Mouse (Mus musculus) forelimb bud, embryonic 11.5 days (tissue): ENCODE data around the gene Meis2.

Experiments
- DNase-seq: peaks from one replicate; pipeline ENCODE4 v3.0.0-alpha.2; 2012; ENCODE audit warnings: low read depth, low spot score

Gene Meis2

DNA sequence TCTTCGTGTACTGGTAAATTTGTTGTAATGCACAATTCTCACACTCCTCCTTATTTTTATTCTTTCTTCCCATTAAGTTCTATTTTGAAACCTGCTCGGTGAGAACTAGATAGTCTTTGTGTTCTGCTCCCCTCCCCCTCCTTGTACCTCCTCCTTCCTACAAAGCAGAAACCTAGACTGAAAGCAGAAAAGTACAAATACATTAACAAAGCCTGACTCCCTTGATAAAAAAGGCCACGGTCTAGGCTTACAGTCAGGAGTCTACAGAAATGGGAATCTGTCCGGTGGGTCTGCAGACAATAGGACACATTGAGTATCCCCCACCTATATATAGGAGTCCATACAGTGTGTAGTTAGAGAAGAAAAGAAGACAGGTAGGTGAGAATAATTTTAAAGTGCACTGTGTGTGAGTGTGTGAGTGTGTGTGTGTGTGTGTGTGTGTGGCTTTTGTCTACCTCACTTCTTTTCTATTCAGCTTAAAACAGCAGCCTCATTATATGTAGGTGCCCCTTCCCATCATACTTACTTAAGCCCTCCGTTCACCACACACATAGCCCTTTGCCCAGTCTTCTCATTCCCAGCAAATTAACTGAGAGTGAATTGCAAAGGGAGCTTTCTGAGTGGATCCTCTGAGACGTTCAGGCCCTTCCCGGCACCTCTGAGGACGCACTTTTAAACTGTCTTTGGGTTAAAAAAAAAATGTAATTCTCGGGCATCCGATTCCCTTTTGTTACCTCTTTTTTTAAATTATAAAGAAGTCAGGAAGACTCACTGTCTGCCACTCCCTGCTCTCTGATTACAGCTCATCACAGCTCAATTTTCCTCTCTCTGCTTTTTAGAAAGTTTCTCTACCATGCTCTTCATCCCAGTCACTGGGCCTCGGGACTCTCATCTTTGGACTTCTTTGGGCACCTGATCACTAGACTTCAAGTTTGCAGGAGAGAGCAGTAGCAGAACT, 208.2 kb downstream of the Meis2 start:
- DNase-seq, result no peak

DNA sequence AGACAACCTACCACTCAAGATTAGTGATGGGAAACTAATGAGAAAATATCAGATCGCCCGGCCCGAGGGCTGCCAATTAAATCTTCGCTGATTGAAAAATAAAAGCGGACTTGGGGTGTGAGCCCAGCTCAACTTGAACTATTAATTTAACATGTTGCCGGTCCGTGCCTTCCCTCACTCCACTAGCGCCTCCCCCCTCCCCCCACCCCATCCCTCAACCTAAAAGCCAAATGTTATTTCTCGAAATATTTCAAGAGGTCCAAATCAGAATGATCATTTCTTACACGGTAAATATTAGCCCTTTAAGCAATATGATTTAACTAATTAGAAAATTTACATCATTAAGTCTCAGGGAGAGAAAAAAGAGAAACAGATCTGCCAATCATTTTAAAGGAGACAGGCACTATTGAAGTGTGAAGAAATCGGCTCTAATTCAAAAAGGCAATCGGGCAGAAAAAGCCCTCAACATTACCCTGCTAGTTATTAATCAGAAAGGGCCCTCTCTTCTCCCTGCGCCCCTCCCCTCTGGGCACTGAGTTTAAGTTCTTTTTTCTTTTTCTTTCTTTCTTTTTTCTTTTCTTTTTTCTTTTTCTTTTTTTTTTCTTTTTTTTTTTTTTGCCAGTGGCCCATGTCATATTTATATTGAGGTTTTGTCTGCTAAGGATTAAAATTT, 209.1 kb downstream of the Meis2 start:
- no peak for DNase-seq

DNA sequence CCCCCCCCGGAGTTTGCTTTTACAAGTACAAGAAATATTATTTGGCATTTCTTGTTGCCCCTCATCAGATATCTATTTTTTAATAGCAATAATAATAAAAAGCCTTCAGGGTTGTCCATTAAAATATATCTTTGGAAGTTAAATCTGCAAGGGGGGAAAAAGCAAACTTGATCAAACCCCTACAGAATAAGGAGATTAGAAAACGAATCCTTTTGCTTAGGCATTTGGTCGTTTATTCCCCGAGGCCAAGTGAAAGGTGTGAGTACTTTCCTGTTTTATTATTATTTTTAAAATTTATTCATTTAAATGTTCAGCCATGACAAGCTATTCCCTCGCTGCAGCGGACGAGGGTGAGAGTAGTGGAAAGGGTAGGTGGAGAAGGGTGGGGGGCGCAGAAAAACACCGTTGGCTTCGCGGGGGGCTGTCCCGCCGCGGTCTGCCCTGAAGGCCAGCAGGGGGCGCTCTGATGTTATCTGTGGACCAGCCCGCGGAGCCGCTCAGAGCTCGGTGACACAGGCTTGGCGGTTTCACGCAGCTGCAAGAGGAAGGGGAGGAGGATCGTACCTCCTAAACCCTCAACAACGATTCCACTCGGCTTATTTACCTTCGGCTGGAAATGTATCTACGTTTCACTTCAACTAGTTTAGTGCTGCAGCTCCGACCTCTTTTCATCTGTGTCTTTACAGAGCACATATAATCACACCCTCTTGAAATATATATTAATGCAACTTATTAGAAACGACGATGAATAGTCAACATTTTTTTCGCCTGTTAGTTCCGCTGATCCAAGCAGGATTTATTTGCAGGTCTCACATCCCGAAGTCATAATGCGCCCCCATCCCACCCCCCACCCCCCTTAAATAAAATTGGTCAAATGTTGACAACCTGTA, 209.9 kb downstream of the Meis2 start:
- peak; percentile 88 for DNase-seq

DNA sequence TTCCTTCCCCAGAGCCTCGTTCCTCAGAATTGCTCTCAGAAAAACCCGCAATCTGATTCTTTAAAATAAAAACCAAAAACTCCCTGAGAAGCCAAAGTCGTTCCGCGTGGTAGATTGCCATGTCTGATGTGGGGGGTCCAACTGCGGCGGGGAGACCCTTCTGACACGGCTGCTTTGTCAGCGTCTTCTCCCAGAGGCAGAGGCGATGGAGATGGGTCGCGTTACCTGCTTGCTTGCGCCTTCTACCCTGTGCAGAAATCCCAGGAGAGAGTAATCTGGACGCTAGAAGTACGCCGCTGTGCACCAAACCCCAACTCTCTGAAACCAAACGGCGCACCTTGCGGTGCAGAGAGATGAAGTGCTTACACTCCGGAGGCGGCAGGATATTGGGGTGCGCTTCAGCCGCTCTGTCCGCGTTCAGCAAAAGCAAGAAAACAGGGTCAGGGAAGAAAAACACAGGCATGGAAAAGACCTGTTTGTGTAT, 210.8 kb downstream of the Meis2 start:
- DNase-seq, result no peak

DNA sequence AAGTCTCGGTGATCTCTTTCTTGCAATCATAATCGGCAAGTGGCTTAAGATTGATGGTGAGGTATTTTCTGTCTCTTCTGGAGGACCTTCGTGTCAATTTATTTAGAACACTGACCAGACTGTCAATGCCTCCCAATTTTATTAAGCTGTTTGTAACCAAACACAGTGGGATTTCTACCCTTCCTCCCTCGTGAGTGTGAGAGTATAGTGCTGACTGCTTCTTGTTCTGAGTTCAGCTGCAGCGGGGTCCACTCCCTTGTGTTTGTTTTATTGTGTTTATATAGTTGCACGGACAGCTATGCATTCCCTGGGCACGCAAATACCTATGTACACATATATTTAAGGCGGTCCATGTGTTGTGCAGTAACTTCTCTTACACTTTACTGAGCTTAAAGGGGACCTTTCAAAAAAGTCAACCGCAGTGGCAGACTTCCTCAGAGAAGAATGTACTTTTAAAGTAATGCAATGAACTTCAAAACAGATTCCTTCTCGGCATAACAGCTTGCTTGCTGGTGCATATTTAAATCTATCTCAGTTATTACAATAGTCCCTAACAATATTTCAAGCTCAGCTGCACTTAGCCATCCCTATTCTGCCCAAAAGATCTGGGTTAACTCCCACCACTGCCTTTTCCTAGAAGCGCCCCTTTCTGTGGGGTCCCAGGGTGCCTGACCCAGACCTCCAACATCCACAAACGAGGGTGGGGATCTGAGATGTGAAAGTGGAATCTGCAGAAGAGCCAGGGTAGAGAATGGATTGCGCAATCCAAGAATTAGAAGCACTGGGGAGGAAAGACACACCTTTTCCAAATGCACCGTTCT, 211.4 kb downstream of the Meis2 start:
- no peak for DNase-seq

DNA sequence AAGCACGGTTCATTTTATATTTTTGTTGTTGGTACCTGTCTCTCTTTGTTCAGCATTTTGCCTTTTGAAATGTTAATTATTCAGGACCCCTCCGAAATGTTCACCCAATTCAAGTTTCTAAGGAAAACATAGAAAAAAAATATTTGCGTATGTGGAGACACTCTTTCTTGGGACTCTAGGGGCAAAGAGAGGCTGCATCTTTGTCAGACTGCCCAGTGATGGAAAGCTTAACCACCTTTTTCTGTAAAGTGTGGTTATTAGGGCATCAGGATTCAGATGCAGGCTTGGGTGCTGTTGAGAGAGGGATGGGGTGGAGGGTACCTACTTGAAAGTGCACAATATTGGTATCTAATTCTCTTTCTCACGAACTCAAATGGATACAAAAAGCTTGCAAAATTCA, 212.4 kb downstream of the Meis2 start:
- no peak for DNase-seq

DNA sequence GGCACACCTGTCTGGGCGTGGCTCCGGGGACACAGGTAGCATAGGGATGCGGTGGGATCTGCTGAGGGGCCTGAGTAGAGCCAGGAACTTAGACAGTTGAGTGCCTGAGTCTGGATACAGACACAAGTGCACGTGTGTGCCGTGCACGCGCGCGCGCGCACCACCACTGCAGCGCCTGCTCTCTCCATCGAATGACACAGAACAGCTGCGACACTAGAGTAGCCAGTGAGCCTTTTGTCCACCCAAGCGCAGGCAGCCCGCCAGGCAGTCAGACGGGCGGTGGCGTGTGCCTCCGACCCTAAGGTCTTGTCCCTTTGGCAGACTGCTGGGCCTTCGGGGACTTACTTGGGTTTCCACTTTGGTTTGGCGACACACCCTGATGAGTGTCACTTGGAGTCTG, 213.0 kb downstream of the Meis2 start:
- DNase-seq, result no peak

DNA sequence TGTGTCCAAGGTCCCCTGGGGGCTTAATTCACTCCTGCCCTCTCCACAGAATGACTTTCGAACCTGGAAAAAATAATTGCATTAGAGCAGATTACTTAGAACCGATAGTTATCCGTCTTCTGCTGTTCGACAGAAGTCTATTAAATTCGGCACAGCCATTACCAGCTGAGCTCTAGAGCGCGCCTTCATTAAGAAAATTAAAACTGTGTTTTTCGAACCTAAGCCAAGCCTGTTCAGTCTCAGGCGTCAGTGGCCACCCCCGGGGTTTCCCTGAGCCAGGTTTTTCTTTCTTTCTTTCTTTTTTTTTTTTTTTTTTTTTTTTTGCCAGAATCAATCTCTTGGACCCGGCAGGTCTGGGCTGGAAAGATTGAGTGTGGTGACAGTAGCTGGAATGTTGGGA, 213.5 kb downstream of the Meis2 start:
- DNase-seq, result no peak

DNA sequence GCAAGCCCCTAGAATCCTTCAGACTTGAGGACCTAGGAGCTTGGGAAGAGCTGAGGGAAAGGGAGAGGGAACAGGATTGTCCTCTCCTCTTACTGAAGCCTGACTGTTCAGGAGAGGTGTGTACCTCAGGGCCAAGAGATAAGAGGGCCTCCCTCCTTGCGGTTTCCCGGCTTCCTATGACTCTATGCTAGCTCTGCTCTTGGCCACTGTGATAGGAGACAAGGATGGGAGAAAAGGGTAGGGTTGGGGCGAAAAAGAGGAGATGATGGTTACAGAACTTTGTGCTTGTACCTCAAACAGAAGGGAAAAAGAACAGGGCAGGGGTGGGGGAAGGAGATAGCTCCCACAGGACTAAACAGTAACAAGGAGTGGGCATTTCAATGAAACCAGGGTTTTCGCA, 214.7 kb downstream of the Meis2 start:
- no peak for DNase-seq

DNA sequence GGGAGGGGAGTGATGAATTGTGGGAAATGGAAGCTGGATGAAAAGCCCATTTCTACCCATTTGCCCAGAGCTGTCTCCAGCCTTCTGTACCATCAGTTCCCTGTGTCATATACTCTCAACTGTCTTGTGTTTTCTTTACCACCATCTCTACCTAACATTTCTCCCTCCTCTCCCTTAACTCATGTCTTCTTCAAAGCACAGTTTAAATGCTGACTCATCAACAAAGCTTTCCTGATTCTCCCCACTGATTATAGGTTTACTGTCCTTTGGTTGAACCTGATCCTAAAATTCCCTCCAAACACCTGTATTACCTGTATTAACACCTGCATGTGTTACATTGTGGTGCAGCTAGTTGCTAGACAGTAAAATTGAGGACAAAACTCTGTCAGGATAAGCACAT, 222.8 kb downstream of the Meis2 start:
- DNase-seq, result no peak

DNA sequence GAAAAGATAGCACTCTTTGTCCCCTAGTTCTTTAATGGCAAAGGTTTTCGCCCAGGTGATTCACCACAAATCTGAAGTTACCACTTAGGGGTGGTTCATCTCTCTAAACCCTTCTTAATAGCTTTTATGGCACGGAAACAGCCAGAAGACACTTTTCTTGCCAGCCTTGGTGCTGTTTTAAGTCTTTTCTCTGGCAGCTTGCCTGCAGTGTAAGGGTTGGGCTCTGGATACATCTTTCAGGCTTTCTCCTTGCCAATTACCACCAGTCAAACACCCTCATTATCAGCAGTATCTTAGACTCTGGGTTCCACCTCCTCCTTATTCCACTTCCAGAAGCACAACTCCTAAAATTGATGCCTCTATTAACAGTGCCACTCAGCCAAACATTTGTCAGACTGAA, 229.6 kb downstream of the Meis2 start:
- DNase-seq, result no peak

DNA sequence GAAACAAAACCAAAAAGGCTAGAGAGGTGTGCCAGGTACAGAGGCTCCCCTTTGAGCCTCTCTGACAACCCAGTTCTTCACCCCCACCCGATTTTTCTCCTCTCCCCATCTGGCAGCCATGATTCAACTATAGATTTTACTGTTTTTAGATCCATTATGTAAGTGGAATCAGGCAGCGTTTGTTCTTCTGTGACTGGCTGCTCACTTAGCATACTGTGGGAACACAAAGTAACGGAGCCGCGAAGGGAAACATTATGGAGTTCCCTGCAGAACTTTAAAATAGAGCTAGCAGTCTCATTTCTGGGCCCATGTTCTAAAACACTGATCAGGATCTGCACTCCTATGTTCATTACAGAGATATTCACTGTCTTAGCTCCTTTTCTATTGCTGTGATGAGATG, 243.3 kb downstream of the Meis2 start:
- no peak for DNase-seq

DNA sequence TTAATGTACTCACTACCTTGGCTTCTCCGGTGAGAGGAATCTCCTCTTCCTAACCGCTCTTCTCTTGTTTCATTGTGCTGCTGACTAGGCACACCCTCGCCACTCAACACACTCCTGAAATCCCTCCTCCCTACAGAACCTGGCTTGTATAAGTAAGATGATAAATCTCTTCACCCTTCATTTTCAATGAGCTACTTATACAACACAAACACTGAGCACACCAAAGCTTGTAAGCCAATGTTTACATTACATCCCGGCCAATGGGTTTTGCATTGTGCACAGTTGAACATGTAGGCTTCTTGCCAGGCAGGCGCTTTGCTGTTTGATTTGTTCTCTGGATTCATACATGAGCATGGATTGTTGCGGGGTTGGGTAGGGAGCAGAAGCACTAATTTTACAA, 247.7 kb downstream of the Meis2 start:
- no peak for DNase-seq

DNA sequence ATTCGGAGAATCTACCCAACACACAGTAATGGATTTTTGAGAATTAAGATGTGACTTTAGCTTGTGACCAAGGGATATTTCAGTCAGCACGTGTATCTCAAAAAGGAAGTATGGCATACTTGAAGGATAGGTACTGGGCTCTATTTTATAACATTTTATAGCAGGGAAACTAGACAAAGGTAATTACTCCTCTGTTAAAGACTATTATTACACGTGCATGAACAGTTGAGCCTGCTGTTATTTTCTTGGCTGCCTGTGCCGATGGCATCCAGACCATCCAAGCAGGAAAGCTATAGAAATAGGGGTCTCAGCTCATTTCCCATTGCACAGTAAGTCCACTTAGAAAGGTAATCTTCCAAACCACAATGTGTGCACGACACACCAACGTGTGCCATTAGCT, 251.9 kb downstream of the Meis2 start:
- DNase-seq, result no peak

DNA sequence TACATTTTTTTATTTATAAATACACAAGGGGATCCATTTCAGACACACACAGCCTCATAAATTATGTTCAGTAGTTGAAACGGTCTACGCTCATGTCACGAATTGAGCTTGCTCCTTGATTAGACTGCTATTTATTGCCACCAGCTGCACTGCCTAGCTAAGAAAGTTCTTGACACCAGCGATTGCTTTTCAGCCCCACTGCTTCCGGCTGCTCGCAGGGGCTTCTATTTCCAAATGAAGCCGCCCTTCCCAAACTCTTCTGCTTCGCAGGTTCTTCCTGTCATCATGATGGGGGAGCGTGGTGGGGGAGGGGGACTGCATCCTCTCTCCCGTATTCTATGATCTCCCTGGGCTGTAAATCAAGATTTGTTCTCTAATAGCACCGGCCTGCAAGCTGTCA, 252.3 kb downstream of the Meis2 start:
- peak; percentile 47 for DNase-seq
